Mouse (Mus musculus): ENCODE results near the gene Tcap. TPM values are rescaled to one million over a fixed set of nuclear protein-coding genes. Genes with fewer than 3 reads are reported as not detected.
"Not testable (repeated sequence)": the region's sequence is repeated elsewhere in the genome, so short reads cannot be mapped to it uniquely, and the experiment has no call there.

Tcap gene
- total RNA-seq, 2 experiments from 2014 or later: 163 to 192 TPM

- not testable (repeated sequence) for DNase-seq
Measured at GRCm38 (mm10) chr11:98382405-98382804, 1.2 kb upstream of the Tcap start.

DNA sequence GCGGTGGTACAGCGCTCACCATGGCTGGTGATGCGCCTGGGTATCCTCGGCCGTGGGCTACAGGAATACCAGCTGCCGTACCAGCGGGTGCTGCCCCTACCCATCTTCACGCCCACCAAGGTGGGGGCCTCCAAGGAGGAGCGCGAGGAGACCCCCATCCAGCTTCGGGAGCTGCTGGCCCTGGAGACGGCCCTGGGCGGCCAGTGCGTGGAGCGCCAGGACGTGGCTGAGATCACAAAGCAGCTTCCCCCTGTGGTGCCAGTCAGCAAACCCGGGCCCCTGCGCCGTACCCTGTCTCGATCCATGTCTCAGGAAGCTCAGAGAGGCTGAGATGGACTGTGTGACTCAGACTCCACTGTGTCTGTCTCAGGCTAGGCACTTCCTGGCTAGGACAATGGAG, 605 bp downstream of the Tcap start:
- no peak for DNase-seq

DNA sequence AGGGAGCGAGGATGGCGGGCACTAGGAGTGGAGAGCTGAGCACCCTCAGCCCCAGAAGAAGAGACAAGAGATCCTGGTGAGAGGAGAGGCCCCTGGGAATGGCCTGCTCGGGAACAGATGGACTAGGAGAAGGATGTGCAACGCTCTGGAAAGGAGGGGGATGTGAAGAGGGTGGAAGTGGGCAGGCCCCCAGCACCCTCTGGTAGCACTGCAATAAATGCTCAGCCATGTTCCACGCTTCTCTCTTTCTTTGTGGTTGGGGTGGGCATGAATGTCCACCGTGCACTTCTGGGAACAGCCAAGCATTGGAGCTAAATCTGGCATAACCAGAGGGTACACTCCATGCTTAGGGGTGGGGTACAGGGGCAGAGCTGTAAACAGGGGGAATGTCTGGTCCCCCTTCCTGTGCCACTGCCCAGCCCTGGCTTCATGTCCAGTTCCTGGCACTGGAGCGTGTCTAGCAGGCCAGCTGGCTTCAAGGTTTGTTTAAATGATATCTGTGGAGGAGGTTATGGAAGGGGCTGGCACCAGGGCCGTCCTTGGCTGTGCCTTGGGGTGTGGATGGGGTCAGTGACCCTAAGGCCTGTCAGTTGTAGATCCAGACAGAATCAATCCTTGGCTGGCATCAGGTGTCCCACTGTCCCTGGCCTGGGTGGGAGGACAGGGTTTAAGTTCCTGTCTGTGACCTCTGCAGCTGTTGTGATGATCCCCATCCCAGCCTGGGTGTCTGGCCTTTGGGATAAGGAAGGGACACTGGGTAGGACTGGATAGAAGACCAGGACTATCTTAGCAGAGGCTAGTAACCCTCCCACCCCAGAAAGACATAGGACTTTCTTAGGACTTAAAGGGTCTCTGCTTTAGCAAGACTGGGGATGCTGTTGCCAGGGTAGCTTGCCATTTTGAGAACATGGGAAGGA, 1.4 kb downstream of the Tcap start:
- peak; percentile 47 for DNase-seq

DNA sequence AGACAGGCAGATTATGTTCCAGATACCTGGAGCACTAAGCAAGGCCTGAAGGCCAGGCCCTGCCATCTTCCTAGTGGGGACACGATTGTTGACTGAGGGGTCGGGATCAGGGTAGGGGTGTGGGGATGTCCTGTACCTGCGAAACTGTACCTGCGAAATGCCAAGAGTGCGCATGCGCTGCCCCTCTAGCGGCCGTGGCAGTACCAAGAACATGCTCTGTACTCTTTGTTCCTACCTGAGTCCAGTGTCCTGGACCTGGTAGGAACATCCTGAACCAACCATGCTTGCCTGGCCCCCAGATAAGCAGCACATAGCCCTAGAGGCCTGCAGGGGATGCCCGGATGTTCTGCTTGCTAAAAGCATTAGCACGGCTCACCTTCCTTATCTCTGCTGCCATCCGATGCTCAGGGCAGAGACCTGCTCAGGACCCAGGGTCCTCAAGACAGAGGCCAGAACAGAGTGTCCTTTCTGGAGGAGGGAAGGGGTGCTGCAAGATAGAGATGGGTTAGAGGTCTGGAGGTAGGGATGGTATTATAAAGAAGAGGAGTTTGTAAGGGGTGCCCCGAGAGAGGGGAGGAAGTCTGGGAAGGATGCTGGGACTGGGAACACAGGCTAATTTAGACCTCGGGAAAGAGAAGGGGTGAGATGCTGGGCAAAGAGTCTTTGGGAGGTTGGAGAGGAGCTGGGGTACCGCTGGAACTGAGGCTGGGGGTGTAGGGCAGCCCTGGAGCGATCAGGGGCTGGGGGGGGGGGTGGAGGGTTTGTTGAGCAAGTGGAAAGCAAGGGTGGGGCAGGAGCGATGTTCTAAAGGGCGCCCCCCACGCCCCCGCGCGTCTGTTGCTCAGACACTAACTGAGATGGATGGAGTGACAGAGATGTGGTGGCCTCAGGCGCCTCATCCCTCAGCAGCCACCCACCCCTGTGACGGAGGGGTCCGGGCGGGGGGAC, 2.3 kb downstream of the Tcap start, which contains the start of gene Pnmt:
Gene Pnmt (plus strand): TSS at position 813 of the 948 bp plus-strand sequence.
- DNase-seq: no peak

GRCm38 (mm10) chr11:98386596-98386995, 3.0 kb downstream of the Tcap start:
- no peak for DNase-seq

GRCm38 (mm10) chr11:98387056-98387577, 3.5 kb downstream of the Tcap start:
- DNase-seq: no peak

DNA sequence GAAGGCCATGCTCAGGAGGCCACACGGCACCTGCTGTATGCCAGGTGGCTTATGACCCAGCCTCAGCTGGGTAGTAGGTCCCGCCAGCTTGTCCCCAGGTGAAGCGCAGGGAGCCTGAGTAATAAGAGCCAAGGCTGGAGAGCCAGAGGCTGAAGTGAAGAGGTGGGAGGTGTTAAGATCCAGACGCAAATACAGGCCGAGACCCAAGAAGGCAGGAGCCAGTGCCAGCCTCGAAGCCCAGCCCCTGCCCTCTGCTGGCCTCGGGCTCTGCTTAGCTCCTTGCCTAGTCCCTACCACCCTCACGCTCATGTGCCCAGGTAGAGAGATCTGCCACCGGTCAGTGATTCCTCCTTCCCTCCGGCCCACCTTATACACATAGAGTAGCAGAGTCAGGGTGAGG, 4.7 kb downstream of the Tcap start:
- DNase-seq: no peak

- DNase-seq: peak; percentile 71
Measured at GRCm38 (mm10) chr11:98389221-98389780, 5.7 kb downstream of the Tcap start.

DNA sequence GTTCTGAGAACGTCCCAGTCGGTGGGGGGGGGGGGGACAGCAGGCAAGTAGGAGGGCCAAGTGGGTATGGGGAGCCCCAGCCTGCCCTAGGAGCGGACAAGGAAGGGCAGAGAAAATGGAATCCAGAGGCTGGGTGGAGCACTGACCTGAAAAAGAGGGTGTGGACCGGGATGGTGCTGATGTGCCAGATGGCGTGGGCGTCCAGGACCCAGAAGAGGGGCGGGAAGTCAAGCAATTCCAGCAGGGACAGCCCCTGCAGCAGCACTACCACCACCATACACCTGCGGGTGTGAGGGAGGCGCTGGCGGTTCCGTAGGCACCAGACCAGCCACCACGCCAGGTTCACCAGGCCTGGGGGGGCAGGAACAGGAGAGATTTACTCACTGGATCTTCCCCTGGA, 6.5 kb downstream of the Tcap start:
- peak; percentile 4 for DNase-seq

DNA sequence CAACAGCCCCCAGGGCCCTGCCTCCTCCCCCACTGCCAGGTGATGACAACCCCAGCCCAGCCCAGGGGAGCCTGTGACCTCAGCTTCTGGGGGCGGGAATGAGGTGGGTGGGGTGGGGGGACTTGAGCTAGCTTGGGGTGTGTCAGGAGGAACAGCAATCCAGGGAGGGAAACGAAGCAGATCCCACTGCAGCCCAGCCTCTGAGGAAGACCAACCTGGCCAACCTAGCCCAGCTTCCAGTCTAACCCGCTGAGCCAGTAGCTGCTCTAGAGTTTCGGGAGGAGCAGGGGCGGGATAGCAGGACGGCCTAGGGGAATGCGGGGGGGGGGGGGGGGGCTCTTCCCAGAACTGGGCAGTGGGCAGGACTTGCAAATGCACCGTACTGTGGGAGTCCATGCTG, 8.4 kb downstream of the Tcap start:
- no peak for DNase-seq

DNA sequence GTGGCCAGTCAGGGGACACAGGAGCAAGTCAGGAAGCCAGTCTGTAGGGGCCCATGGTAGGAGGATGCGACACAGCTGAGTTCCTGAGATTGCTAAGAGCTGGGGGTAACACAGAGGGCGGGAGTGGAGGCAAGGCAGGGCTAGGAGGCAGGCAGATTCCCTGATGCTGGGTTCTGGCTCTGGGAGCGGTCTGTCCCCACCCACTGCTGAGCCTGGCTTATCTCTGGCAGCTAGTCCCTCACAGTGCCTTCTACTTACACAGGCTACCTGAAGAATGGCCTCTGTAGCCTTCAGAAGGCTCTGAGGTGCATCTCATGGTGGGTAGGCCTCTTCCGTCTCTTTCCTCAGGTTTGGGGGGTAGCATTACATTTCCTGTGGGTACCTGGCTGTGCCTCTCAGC, 9.0 kb downstream of the Tcap start:
- DNase-seq: peak; percentile 33

GRCm38 (mm10) chr11:98393317-98393716, 9.7 kb downstream of the Tcap start:
- peak; percentile 84 for DNase-seq

DNA sequence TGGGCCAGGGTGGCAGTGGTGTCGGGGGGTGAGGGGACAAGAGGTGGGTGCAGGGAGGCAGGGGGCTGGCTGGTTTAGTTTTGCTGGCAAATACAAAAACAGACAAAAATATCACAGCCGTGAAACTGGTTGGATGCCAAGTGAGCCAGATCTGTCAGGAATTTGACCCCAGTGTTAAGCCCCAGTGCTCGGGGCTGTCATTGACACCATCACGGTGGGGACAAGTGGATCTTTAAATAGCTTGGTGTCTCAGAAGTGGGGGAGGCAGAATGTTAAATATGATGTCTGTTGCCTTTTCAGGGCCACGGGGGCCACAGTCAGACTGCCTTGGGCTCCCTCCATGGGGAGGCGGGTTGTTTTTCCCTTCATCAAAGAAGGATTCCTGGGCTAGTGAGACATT, 10.7 kb downstream of the Tcap start:
- peak; percentile 77 for DNase-seq

DNA sequence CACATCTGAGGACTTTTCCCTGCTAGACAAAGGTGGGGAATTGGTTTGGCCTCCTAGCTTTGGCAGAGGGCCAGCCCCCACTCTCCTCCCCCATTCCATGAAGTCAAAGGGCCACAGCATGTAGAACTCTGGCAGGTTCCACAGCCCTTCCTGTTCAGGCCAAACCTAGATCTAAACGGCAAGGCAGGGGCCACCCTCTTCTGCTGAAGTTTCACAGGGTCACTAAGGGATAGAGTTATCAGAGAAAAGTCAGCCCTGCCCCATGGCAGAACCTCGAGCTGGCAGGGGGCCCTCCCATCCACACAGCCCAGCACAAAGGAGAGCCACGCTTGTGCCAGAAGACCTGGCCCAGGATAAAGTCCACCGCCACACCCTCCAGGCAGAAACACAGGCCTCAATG, 11.4 kb downstream of the Tcap start:
- DNase-seq: peak; percentile 80

GRCm38 (mm10) chr11:98397946-98398345, 14.3 kb downstream of the Tcap start:
- DNase-seq: no peak

DNA sequence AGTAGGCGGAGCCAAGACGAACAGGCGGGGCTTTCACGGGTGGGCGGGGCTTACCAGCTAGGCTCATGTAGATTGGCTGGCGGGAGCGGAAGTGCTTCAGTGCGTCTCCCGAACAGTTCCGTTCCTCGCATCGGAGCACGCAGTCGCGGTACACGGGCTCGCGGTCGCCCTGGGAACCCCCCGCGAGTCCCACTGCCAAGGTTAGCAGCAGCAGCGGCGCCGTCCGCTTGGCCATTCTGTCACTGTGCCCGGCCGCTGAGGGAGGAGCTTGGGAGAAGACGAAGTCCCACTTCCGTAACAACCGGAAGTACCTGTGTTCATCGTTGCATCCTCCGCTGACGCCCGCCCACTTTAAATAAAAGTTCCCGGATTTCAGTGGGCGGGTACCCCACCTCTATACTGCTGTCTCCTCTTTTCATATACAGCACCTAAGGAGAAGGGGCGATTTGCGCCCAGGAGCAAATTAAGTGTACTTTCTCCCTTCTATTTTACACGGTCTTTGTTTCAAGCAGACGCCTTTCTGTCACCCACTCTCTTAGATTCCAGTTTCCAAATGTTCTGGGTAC, 16.6 kb downstream of the Tcap start, which contains the start of gene Pgap3:
Gene Pgap3 (minus strand): TSS at position 330 of the 566 bp plus-strand sequence.
- DNase-seq: peak; percentile 88

- no peak for DNase-seq
Measured at GRCm38 (mm10) chr11:98400816-98401215, 17.2 kb downstream of the Tcap start.

DNA sequence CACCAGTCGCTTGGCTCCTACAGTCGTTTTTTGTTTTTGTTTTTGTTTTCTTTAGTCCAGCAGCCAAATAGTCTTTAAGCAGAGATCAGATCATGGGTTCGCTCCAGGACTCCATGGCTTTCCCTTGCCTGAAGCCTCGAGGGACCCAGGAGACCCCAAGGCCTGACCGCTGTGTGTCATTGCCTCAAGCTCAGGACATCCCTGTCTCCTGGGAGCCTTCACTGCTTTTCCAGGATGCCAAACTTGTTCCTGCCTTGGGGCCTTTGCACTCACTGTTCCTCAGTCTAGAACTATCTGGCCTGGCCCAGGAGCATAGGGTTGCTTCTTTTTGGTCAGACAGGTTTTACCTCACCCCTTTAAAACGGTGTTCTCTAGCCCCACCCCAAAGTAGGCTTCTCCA, 23.0 kb downstream of the Tcap start:
- no peak for DNase-seq

- no peak for DNase-seq
Measured at GRCm38 (mm10) chr11:98408872-98409271, 25.3 kb downstream of the Tcap start.

- peak; percentile 48 for DNase-seq
Measured at GRCm38 (mm10) chr11:98409341-98409822, 25.8 kb downstream of the Tcap start.

- peak; percentile 78 for DNase-seq
Measured at GRCm38 (mm10) chr11:98412273-98412796, 28.7 kb downstream of the Tcap start, which contains the start of gene Erbb2. Erbb2 (plus strand) TSS chr11:98412470.
